Mouse (Mus musculus) fibroblast of lung, adult 2 months (primary cell): ENCODE data around the gene Aamdc.

Experiments
- DNase-seq: peaks from one replicate; pipeline ENCODE4 v3.0.0-alpha.2; 2011; ENCODE audit warnings: low read depth

Aamdc gene

DNA sequence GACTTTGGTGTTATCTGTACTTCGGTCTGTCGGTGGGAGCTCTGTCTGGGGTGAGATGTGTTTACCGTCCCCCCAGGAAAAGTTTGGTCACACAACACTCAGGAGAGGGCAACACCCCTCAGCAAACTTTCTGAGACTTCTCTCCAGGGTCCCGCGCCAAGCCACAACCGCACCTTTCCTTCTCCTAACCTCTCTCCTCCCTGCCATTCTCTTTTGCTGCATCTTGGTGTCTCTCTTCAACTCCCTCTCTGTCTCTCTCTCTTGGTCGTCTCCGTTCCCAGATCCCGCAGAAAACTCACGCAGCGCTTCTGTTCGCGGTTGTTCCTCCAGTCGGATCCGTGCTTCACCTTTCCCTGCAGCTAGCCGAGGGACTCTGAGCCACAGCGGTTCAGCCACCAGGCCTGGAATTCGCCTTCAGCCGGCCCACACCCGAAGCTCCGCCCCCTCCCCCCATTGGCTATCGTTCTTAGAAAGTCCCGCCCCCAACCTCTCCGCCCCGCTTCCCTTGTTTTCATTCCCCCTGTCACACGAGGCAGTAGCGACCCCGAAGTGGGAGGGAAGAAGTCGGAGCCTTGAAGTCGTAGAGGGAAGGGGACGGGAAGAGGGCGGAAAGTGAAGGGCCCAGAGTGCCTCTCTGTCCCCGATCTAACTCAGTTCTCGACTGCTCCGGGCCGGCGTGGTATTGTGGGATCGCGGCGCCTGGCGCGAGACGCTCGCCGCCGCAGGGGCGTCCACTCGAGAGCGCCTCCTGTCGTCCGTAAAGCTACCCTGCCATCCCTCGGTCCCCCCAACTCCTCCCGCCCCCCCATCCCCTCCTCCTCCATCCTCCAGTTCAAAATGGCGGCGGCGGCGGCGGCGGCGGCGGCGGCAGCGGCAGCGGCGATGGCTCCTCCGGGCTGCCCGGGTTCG is at the start of gene Aamdc, which contains the start of gene Rsf1:
Gene Aamdc, minus strand, starts transcription at position 431 of the 909 bp plus-strand sequence.
Gene Rsf1, plus strand, starts transcription at position 823 of the 909 bp plus-strand sequence.
- DNase-seq = peak; percentile 94

DNA sequence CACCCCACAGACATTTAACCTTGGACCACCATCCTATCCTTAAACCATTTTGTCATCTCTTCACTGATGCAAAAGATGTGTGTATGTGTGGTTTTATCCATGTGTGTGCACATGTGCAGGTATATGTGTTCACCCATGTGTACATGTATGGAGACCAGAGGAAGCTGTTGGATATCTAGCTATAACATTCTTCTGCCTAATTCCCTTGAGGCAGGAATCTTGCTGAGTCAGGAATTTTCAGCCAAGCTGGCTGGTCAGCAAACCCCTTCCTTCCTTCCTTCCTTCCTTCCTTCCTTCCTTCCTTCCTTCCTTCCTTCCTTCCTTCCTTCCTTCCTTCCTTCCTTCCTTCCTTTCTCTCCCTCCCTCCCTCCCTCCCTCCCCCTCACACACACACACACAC is 44.1 kb upstream of the Aamdc start:
- no peak for DNase-seq

DNA sequence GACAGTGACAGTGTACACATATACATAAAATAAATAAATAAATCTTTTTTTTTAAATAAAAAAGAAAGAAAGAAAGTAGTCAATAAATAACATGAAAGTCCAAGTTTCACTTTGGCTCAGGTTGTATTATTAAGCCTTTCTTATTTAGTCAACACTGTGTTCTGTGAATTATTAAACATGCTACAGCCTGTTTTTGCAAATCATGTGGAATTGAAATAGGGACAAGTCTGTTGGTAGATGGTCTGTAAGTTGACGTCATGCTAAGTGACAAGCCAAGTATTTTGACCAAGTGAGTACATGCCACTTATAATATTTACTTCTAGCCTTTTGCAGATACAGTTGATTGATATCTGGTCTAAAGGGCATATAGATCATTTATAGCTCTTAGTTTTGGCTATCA is 43.4 kb upstream of the Aamdc start:
- no peak for DNase-seq

DNA sequence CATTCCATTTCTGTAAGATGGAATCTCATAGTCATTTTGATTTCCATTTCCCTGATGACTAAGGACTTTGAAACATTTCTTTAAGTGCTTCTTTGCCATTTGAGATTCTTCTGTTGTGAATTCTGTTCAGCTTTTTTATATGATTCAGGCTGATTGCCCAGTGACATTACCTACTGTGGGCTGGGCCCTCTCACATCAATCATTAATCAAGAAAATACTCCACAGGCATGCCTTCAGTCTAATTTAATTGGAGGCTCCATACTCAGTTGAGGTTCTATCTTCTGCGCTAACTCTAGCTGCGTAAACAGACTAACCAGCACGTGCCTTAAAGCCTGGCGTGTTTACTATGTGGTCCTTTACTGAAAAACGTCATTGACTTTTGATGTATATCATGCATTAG is 42.0 kb upstream of the Aamdc start:
- DNase-seq = no peak

DNA sequence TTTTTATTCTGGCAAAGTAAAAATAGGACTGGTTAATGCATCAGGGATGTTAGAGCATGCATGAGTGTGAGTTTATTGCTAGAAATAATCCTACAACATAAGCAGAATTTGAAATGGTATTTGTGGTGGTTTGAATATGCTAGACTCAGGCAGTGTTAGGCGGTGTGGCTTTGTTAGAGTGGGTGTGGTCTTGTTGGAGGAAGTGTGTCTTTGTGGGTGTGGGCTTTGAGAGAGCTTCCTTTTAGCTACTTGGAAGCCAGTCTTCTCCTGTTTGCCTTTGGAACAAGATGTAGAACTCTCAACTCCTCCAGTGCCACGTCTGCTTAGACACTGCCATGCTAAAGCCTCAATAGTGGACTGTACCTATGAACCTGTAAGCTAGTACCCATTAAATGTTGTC is 19.3 kb upstream of the Aamdc start:
- DNase-seq = no peak

DNA sequence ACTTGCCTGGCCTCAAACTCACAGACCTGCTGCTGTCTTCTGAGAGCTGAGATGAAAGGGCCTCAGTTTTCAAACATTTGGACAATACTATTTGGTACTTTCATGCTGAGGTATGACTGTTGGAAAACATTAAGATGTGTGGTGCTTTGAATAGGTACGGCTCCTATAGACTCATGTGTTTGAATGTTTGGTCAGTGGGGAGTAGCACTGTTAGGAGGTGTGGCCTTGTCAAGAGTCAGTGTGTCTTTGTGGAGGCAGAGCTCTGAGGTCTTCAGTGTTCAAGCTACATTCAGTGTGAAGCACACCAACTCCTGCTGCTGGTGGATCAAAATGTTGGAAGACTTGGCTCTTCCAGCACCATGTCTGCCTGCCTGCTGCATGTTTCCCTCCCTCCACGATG is 14.2 kb upstream of the Aamdc start:
- no peak for DNase-seq

DNA sequence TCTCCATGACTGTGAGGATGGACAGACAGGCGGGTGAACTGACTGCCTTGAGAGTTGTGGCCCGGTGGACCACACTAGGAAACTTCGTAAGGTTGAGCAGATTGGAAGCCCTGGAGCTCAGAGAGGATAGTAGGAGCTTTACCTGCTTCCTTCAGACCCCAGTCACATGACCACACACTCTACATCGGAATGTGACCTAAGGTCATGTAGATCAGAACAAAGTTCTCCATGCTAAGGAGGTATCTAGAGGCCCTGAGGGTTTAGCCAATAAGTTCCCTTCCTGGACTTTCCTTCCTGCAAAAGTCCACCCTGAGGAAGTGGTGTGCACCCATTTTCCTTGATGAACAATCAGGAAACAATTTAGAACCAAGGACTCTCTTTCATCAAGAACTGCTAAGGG is 13.1 kb upstream of the Aamdc start:
- no peak for DNase-seq

DNA sequence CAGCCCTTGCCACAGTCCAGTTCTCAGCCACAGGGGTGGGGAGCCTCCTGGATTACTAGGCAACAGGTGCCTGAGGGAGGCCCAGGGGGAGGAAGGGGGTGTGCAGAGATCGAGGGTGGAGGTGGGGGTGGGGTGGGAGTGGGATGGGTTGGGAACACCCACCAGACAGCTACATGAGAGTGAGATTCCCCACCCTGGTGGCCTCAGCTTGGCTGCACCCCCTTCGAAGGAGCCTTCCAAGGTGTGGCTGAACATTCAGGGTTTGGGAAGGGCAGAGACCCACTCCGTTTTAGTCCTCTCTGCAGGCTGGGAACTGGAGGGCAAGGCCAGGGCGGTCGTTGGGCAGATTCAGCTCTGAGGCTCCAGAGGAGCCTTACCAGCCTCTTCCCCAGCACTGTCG is 12.0 kb upstream of the Aamdc start:
- no peak for DNase-seq

DNA sequence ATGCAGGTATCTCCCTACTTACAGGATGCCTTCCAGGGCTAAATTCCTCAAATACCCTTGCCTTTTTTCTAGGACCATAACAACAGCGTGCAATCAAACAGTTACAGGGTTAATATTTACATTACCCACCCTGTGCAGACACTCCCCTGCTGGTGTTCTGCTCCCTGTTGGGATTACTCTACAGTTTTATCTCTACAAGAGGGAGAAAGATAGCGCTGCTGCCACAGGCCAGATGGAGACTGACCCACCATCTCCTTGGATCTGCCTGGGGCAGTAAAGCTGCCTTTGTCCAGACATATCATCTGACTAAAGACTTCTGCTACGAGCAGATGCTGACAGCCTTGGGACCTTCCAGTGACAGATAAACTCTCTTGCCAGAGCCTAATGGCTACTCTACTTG is 11.2 kb upstream of the Aamdc start:
- no peak for DNase-seq

DNA sequence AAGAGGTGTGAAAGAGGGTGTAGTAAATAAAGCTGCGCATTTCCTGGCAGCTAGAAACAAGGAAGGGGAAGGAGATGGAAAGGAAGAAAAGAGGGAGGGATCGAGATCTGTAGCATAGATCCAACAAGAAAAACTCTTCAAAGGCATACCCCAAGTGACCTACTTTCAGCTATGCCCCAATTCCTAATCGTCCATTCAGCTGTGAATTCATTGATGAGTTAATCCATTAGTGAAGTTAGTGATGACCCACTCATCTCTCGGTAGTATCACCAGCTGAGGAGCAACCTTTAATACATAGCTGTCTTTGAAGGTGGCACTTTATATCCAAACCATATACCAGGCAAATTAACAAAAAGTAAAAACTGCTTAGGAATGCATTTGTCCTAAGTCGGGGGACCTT is 9.2 kb upstream of the Aamdc start:
- DNase-seq = no peak

DNA sequence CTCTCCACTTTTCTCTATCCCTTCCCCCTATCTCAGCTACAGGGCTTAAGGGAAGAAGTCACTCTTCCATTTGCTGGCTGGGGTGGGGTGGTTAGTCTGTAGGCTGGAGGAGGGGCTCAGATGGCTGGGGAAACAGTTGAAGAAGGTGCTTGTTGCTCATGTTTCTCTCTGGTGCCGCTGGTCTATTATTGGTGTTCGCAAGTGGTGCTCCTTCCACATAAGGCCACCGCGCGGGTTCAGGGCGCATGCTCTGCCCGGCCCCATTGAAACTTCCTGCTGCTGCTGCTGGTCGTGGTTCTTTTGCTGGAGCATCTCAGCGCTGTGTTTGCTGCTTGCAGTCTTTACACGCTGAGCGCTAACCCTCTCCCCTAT is 1.5 kb upstream of the Aamdc start:
- DNase-seq = peak; percentile 67

DNA sequence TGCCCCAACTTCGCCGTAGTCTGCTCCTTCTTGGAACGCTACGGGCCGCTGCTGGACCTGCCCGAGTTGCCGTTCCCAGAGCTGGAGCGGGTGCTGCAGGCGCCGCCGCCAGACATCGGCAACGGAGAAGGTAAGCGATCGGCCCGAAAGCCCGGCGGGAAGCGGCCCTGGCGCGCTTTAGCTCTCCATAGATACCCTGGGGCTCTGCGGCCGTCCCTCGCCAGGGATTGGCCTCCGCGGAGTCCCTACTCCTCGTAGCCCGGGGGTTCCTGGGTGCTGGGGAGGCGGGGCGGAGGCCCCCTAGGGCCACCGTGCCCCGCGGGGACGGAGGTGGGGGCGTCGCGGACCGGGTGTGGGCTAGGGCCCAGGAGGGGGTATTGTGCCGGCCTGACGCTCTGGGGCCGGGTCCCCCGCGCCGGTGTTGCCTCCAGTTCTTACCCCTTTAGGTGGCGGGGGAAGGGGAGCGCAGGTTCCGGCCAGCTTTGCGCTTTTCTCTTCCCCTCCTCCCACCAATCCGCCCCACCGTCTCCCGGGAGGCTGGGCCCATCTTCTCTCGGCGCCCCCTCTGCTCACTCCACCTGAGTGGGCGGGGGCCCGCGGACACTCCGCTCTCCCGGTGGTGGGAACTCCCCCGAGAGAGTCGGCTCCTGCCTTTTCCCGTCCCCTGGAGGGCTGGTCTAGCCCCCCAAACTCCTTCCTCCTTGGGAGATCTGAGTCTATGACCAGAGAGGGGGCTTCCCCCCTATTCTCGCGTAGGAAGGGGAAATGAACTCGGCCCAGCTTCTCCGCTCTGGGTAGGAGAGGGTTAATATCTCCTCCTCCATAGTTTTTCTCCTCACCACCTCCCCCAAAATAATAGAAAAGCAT is 912 bp upstream of the Aamdc start:
- no peak for DNase-seq

DNA sequence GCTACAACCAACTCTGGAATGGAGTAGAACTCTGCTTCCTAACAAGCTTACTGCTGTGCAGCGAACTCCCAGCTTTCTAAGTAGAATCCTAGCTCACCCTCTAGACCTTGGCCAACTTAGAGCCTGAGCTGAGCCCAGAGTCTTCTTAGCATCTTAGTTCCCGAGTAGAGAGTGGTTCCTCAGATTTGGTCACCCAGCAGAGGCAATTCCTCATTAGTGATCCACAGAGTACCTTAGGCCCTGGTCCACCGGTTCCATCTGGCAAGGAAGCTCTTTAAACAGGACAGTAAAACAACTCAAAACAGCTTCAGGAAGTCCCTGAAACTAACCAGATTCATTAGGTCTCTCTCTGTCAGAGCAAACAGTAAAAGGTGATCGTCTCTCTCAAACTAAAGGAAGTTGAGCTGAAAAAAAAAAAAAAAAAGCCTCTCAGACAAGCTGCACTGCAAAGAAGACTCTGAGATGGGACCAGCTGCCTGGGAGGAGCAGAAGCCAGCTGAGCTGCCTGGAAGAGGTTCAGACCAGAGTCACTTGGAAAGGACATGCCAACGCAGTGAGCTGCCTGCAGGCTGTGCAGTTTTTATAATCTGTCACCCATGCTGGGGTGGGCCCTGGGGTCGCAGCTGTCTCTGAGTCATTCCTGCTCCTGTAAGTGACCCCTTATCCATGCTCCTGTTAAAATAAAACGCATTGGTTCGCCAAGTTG is 783 bp downstream of the Aamdc start:
- DNase-seq = peak; percentile 5

DNA sequence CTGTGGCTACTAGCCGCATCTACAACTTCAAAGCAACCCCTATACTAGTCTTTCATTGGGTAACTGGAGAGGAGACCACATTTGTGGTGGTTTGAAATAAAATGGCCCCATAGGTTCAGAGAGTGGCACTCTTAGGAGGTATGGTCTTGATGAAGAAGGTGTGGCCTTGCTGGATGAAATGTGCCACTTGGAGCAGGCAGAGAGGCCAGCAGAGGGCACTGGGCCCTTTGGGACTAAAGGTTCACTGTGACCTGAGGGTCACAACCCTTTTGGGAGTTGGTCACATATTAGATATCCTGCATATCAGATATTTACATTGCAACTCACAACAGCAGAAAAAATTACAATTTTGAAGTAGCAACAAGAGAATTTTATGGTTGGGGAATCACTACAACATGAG is 8.9 kb downstream of the Aamdc start:
- no peak for DNase-seq

DNA sequence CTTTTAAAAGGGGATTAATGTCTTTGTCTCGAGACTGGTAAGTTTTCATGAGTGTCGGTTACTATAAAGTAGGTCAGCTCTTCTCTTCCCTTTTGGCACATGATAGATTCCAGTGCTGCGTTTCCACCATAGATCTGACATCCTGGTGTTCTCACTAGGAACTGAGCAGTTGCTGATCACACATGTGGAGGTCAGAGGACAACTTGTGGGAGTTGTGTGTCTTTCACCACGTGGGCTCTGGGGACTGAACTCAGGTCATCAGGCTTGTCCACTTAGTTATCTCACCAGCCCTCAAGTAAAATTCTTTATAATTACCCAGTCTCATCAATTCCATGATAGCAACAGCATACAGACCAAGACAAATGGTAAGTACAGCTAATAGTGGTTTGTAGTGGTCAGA is 9.9 kb downstream of the Aamdc start:
- no peak for DNase-seq

DNA sequence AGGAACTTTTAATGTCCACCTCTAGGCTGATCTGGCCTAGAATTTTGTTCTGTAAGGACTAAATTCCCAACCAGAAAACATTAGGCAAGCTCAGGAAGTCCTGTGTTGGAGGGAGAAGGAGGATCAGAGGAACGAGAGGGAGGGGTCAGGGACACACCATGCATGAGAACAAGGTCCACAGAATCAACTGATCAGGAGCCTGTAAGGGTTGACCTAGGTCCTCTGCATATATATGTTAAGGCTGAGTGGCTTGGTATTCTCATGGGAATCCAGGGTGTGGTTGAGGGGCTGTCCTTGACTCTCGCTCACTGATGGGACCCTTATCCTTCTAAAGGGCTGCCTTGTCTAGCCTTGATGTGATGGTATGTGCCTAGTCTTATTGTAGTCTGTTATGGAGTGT is 15.7 kb downstream of the Aamdc start:
- DNase-seq = no peak

DNA sequence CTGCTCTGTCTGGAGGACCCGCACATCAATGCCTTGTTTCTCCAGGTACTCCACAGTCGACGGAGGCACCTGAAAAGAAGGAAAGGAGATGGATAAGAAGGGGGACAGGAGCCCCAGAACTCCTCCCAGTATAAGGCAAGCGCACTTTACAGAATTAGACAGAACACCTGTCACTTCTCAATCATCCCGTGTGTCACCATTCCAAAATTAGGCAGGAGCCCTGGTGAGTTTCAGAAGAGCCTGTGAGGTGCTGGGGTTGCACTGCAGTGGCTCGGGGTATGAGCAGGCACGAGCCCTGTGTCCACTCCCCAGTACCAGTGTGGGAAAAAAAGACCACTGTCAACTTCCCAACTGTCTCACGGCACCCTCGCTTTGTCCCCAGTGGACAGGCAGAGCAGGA is 28.6 kb downstream of the Aamdc start:
- DNase-seq = no peak

DNA sequence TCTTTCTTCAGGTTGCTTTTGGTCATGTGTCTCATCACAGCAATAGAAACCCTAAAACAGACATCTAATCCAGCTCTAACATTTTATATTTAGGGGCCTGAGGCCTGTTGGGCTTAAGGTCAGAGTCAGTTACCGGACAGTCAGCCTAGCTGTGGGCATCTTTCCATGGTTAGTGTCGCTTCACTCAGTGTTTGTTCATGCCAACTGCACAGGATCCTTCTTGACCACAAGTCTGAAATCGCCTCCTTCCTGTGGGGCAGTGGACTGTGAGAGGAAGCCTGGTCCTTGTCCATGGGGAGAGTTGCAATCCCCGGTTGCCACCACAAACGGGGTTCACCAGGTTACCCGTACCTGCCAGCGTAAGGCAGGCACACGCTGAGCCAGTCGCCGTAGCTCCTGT is 30.0 kb downstream of the Aamdc start:
- no peak for DNase-seq

DNA sequence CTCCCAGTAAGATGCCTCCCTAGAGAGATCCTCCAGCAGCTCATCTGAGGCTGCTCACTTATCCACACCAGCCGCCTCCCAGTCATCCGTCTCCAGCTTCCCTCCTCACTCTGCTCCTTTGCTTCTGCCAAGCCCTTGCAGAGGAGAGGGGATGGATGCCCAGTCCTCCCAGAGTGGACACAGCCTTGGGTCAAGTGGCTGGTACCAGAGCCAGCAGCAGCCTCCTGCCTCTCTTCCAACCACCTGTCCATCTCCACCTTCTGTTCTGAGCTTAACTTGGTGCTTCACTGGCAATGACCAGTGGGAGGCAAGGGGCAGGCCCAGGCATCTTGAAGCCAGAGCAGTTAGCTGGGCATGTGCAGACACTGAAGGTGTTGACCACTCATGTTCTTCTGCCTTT is 32.8 kb downstream of the Aamdc start:
- no peak for DNase-seq

DNA sequence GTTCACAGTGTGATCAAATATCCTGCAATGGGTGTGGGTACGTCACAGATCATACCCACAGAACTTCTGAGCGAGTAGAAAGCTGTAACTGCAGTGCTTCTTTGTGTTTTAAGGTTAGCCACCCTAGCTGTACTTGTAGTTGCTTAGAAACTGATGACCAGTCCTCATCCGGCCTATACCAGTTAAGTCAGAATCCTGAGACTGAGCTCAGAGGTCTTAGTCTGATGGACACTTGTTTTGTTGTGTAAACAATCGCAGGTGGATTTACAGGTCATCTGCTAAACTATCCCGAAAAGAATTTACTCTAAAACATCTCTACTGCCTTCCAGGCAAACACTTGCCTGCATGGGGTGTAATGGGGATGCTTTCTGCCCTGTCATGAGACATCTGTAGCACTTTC is 42.7 kb downstream of the Aamdc start:
- no peak for DNase-seq

DNA sequence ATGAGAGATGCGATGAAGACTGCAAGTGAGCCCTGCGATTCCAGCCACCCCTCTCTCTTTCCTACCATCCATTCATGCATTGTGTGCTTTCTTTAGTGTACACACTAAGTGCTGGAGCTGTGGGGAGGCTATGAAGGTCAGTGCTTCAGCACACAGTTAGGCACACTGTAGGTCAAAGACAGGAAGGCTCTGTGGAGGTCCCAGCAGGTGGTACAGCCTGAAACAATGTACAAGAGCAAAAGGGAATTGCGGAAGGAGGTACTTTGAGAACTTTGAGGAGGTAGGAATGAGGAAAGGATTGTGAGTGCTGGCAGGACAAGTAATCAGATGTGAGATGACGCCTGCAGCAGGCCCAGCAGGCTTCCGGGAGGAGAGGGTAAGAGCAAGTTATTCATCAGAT is 43.8 kb downstream of the Aamdc start:
- DNase-seq = no peak

DNA sequence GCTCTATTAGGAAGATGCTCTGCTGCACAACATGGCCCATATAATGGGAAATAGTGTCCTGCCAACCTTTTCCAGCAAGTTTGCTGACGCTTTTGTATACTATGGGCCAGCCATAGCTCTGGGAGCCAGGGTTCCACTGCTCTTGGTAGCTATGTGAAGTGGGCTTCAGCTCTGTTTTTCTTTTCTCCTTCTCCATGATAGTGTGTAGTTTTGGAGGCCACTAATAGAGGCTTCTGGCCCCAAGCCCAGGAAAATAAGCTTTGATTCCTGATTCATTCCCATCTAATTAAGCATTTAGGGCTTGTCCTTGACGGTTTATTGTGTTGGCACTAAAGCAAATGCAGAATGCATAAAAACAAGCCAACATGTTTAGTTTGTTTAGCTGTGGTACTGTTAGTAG is 59.4 kb downstream of the Aamdc start:
- no peak for DNase-seq

DNA sequence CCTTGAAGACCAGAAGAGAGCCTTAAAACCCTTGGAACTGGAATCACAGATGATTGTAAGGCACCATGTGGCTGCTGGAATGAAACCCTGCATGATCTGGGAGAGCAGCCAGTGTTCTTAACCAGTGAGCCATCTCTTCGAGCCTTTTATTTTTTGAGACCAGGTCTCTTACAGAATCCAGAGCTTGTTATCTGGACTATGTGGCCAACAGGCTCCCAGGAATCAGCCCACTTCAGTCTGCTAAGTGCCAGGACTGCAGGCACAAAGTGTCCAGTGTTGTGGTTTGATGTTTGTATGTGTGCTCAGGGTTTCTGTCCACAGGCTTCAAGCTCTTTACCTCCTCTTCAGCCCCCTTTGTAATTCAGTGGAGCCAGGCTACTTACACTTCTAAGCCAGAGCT is 64.5 kb downstream of the Aamdc start:
- no peak for DNase-seq
